In the genomic region with DNA sequence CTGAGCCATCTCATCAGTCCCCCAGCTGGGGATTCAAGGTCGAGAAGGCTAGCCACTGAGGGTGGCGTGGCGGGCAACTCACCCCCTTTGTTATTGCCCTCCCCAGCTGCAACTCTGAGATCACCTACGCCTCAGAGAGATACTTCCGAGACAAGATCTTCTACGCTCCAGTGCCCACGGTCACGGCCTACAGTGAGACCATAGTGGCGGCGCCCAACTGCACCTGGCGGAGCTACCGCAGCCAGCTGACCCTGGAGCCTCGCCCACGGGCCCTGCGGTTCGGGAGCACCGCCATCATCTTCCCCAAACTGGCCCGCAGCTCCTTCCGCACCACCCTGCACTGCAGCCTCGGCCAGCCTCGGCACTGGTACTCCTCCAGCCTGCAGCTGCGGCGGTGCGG, we compare ENCODE assay signal across 21 mouse cellular contexts. TPM values are rescaled to one million over a fixed set of nuclear protein-coding genes. Genes with fewer than 3 reads are reported as not detected.
DNase-seq lines count a peak whose midpoint lies in the region; ATAC-seq and TF ChIP-seq lines count a peak whose summit lies in the region.
"Had no signal": no experiment of that assay in that cellular context is flagged by ENCODE, and none has a peak within 500 bp of the region (broad histone marks: within the 10 kb centered on the region; RNA-seq: fewer than 3 reads in every experiment).

No protein-coding gene starts in this region.

- peaks cover 1% of the 10 kb centered on the region; the same call in 1 of the 2 replicates for H3K27me3 ChIP-seq in hindbrain, embryonic 10.5 days (ENCODE audit: insufficient read depth, poor library complexity, severe bottlenecking)
- H3K27me3 ChIP-seq in hindbrain, embryonic 14.5 days (ENCODE audit: control insufficient read depth, insufficient read depth, low read length): no peaks in the 10 kb centered on the region
- no peaks in the 10 kb centered on the region for H3K27me3 ChIP-seq in liver, postnatal 0 days (ENCODE audit: insufficient read depth, low read length)
- no peaks in the 10 kb centered on the region for H3K27me3 ChIP-seq in intestine, postnatal 0 days (replicated peaks; ENCODE audit: control insufficient read depth, insufficient read depth, low read length)
- H3K27me3 ChIP-seq: embryonic facial prominence, embryonic 12.5 days; heart, embryonic 15.5 days; hindbrain, embryonic 15.5 days; Patski had no signal

- DNase-seq in cerebellum, adult 11 months: peak; percentile 3
- no peak for DNase-seq in cerebellum, postnatal 36 days
- DNase-seq in hindbrain, embryonic 10.5 days (ENCODE audit: low spot score): no peak
- no peak for DNase-seq in hindbrain, embryonic 14.5 days (ENCODE audit: low spot score)
- DNase-seq in A20 (ENCODE audit: low read depth, low spot score) (peak; percentile 83), ES-E14 (ENCODE audit: low read depth, low spot score) (no peak)
- DNase-seq in liver, postnatal 0 days: no peak
- DNase-seq: cerebellum, adult 8-10 months; gastrocnemius, postnatal 14 days; heart, adult 2 months had no signal

- H3K9me3 ChIP-seq in hindbrain, embryonic 10.5 days: no peaks in the 10 kb centered on the region
- H3K9me3 ChIP-seq in hindbrain, embryonic 14.5 days (ENCODE audit: control insufficient read depth, low read length): no peaks in the 10 kb centered on the region
- H3K9me3 ChIP-seq in ES-E14 (ENCODE audit: control insufficient read depth, insufficient read depth, low read depth, low read length): no peaks in the 10 kb centered on the region
- no peaks in the 10 kb centered on the region for H3K9me3 ChIP-seq in liver, postnatal 0 days (ENCODE audit: low read length)
- H3K9me3 ChIP-seq in intestine, postnatal 0 days (ENCODE audit: control insufficient read depth): no peaks in the 10 kb centered on the region
- H3K9me3 ChIP-seq: embryonic facial prominence, embryonic 12.5 days; heart, embryonic 15.5 days; hindbrain, embryonic 15.5 days had no signal

- ATAC-seq in hindbrain, embryonic 14.5 days (ENCODE audit: low FRiP score): no peak
- ATAC-seq in liver, postnatal 0 days: no peak
- no peak for ATAC-seq in intestine, postnatal 0 days
- ATAC-seq: activated CD4-positive, CD25-positive, alpha-beta regulatory T cell, adult 4 months; forebrain, embryonic 16.5 days; intestine, embryonic 16.5 days; Patski had no signal

- TF ChIP-seq EP300 in liver, postnatal 0 days (IDR thresholded peaks at IDR 0.05; ENCODE audit: low read depth): no peak

- no peak overlapping the region for H3K4me2 ChIP-seq in hindbrain, embryonic 14.5 days (replicated peaks)
- H3K4me2 ChIP-seq in liver, postnatal 0 days (ENCODE audit: low read depth, low read length): no peak overlapping the region
- H3K4me2 ChIP-seq in intestine, postnatal 0 days (replicated peaks; ENCODE audit: low read depth): no peak overlapping the region
- H3K4me2 ChIP-seq: embryonic facial prominence, embryonic 12.5 days; heart, embryonic 11.5 days; heart, embryonic 15.5 days; hindbrain, embryonic 15.5 days had no signal

- H3K27ac ChIP-seq in hindbrain, embryonic 10.5 days: peak overlapping the region; percentile 29; the same call in 1 of the 2 replicates
- no peak overlapping the region for H3K27ac ChIP-seq in hindbrain, embryonic 14.5 days
- H3K27ac ChIP-seq in ES-E14 (ENCODE audit: insufficient read depth, low read depth, low read length, poor library complexity, severe bottlenecking): no peak overlapping the region
- H3K27ac ChIP-seq in liver, postnatal 0 days (ENCODE audit: low read depth): no peak overlapping the region
- H3K27ac ChIP-seq in intestine, postnatal 0 days (ENCODE audit: low read depth, low read length): no peak overlapping the region
- H3K27ac ChIP-seq: embryonic facial prominence, embryonic 12.5 days; heart, adult 2 months; heart, embryonic 15.5 days; hindbrain, embryonic 15.5 days had no signal

- no peak for TF ChIP-seq CTCF in liver, postnatal 0 days (IDR thresholded peaks at IDR 0.05; ENCODE audit: low read depth)
- TF ChIP-seq CTCF in intestine, postnatal 0 days (IDR thresholded peaks at IDR 0.05; ENCODE audit: low read depth): no peak

- no peak overlapping the region for H3K4me3 ChIP-seq in hindbrain, embryonic 10.5 days
- H3K4me3 ChIP-seq in hindbrain, embryonic 14.5 days (replicated peaks; ENCODE audit: low read length): no peak overlapping the region
- H3K4me3 ChIP-seq in ES-E14 (ENCODE audit: insufficient read depth in 1 of 2, low read depth in 1 of 2, low read length in 2 of 2, poor library complexity in 1 of 2, severe bottlenecking in 1 of 2): peak overlapping the region; percentile 46 to 65; a peak in 3 of 4 replicates
- no peak overlapping the region for H3K4me3 ChIP-seq in liver, postnatal 0 days (ENCODE audit: low read depth, low read length)
- H3K4me3 ChIP-seq in intestine, postnatal 0 days (ENCODE audit: low read depth, low read length): no peak overlapping the region
- H3K4me3 ChIP-seq: embryonic facial prominence, embryonic 12.5 days; heart, adult 2 months; heart, embryonic 15.5 days; hindbrain, embryonic 15.5 days had no signal

- WGBS in hindbrain, embryonic 10.5 days: 88% methylated on average over 24 of the region's 24 CpGs
- WGBS in hindbrain, embryonic 14.5 days: 87% methylated on average over 24 of the region's 24 CpGs
- WGBS in liver, postnatal 0 days (ENCODE audit: insufficient replicate concordance): 84% methylated on average over 24 of the region's 24 CpGs
- WGBS in intestine, postnatal 0 days: 91% methylated on average over 24 of the region's 24 CpGs

- no peak overlapping the region for H3K9ac ChIP-seq in hindbrain, embryonic 14.5 days
- peak overlapping the region; percentile 30 for H3K9ac ChIP-seq in ES-E14 (ENCODE audit: insufficient read depth, low read depth, low read length, poor library complexity, severe bottlenecking)
- H3K9ac ChIP-seq in liver, postnatal 0 days (replicated peaks): no peak overlapping the region
- H3K9ac ChIP-seq in intestine, postnatal 0 days (ENCODE audit: low read depth, low read length): no peak overlapping the region
- H3K9ac ChIP-seq: embryonic facial prominence, embryonic 12.5 days; heart, embryonic 15.5 days; hindbrain, embryonic 15.5 days had no signal

- in situ Hi-C loops in ES-E14 (cut with MboI; ENCODE audit: low sequenced_read_pairs in 2 of 2, unreplicated experiment in 2 of 2): loop anchor here in 1 of 2 experiments (5.0 kb wide), 1 partner anchor 99 kb away; no protein-coding TSS in a partner anchor

- peaks cover 12% of the 10 kb centered on the region for H3K4me1 ChIP-seq in hindbrain, embryonic 10.5 days (replicated peaks)
- peaks cover 9% of the 10 kb centered on the region; the same call in 1 of the 2 replicates for H3K4me1 ChIP-seq in hindbrain, embryonic 14.5 days (replicated peaks; ENCODE audit: control insufficient read depth, insufficient read depth, low read length)
- H3K4me1 ChIP-seq in ES-E14 (ENCODE audit: control insufficient read depth in 2 of 2, insufficient read depth in 2 of 2, low read length in 2 of 2, poor library complexity in 1 of 2): peaks cover 0 to 5% of the 10 kb centered on the region in 2 experiments; a peak in 1 of 4 replicates
- H3K4me1 ChIP-seq in liver, postnatal 0 days (ENCODE audit: insufficient read depth): no peaks in the 10 kb centered on the region
- no peaks in the 10 kb centered on the region for H3K4me1 ChIP-seq in intestine, postnatal 0 days (replicated peaks; ENCODE audit: control insufficient read depth, insufficient read depth, low read length)

- peaks cover 76% of the 10 kb centered on the region for H3K36me3 ChIP-seq in hindbrain, embryonic 10.5 days
- H3K36me3 ChIP-seq in hindbrain, embryonic 14.5 days (replicated peaks; ENCODE audit: control insufficient read depth, insufficient read depth): peaks cover 30% of the 10 kb centered on the region
- peaks cover 2% of the 10 kb centered on the region; the same call in 1 of the 2 replicates for H3K36me3 ChIP-seq in ES-E14 (ENCODE audit: control insufficient read depth, insufficient read depth, low read length, poor library complexity, severe bottlenecking)
- H3K36me3 ChIP-seq in liver, postnatal 0 days (replicated peaks; ENCODE audit: insufficient read depth, low read length): peaks cover 8% of the 10 kb centered on the region; the same call in 1 of the 2 replicates
- H3K36me3 ChIP-seq in intestine, postnatal 0 days (ENCODE audit: control insufficient read depth, insufficient read depth): peaks cover 20% of the 10 kb centered on the region; the same call in 1 of the 2 replicates

TF ChIP-seq in ES-E14, 5 proteins besides CTCF, POLR2A, EP300 and RAD21:
- TF ChIP-seq ZC3H11A (IDR thresholded peaks at IDR 0.05; ENCODE audit: borderline replicate concordance, low read depth, low read length): no peak
- TF ChIP-seq MAFK (IDR thresholded peaks at IDR 0.05; ENCODE audit: insufficient read depth, low read depth, low read length): no peak
- no peak for TF ChIP-seq CHD2 (IDR thresholded peaks at IDR 0.05; ENCODE audit: low read depth, low read length)

RNA-seq across cellular contexts. Expression of gene Rflna, which starts 8.1 kb away (rescaled TPM):
- polyA plus RNA-seq in hindbrain, embryonic 10.5 days (2016; fragmentation: Nextera tagmentation; extraction: Ambion mirVana): 4.3 and 7.7 TPM in 2 replicates
- polyA plus RNA-seq in hindbrain, embryonic 14.5 days (2014; fragmentation: Nextera tagmentation; extraction: Ambion mirVana): 5.8 and 6.4 TPM in 2 replicates
- total RNA-seq in ES-E14 (2012; rRNA removed): 0.53 and 1.5 TPM in 2 replicates
- 0.21 and 0.27 TPM in 2 replicates for polyA plus RNA-seq in liver, postnatal 0 days (2015; fragmentation: Nextera tagmentation; extraction: Ambion mirVana)
- 1.5 and 1.7 TPM in 2 replicates for polyA plus RNA-seq in intestine, postnatal 0 days (2015; fragmentation: Nextera tagmentation; extraction: Ambion mirVana)
- total RNA-seq: gastrocnemius, adult 18-20 months; hematopoietic stem cell, adult 5-6 weeks had no signal

Comparison
In these comparisons a context has a peak if more than half of its experiments do, and no peak if none do; other contexts are left out.
1. DNase-seq: peak in cerebellum, adult 11 months (single experiment) and A20 (single experiment); none in cerebellum, postnatal 36 days (0 of 2), hindbrain, embryonic 10.5 days (single experiment), hindbrain, embryonic 14.5 days (single experiment), ES-E14 (single experiment) and liver, postnatal 0 days (single experiment).
2. H3K4me3 ChIP-seq: peak in ES-E14 (2 of 2); none in hindbrain, embryonic 10.5 days (single experiment), hindbrain, embryonic 14.5 days (single experiment), liver, postnatal 0 days (single experiment) and intestine, postnatal 0 days (single experiment).